Comparison of ENCODE assay signal across 25 mouse cellular contexts in genomic region chr3:79358721-79359120, GRCm38 (mm10). TPM values are rescaled to one million over a fixed set of nuclear protein-coding genes. Genes with fewer than 3 reads are reported as not detected.
DNase-seq lines count a peak whose midpoint lies in the region; ATAC-seq lines count a peak whose summit lies in the region.
"Had no signal": no experiment of that assay in that cellular context is flagged by ENCODE, and none has a peak within 500 bp of the region (broad histone marks: within the 10 kb centered on the region; RNA-seq: fewer than 3 reads in every experiment).

No protein-coding gene starts in this region.

- H3K9ac ChIP-seq in embryonic facial prominence, embryonic 11.5 days (replicated peaks; ENCODE audit: low read length) = no peak overlapping the region
- H3K9ac ChIP-seq in midbrain, embryonic 11.5 days (ENCODE audit: low read length) = no peak overlapping the region
- H3K9ac ChIP-seq in midbrain, embryonic 13.5 days (replicated peaks) = no peak overlapping the region
- no peak overlapping the region for H3K9ac ChIP-seq in embryonic facial prominence, embryonic 14.5 days (ENCODE audit: low read depth, low read length)
- H3K9ac ChIP-seq: embryonic facial prominence, embryonic 13.5 days; forebrain, embryonic 12.5 days; forebrain, embryonic 15.5 days; forebrain, postnatal 0 days had no signal

- H3K27ac ChIP-seq in embryonic facial prominence, embryonic 11.5 days (replicated peaks; ENCODE audit: low read depth, low read length) = no peak overlapping the region
- no peak overlapping the region for H3K27ac ChIP-seq in embryonic facial prominence, embryonic 10.5 days (replicated peaks)
- H3K27ac ChIP-seq in midbrain, embryonic 11.5 days (ENCODE audit: low read depth, low read length) = no peak overlapping the region
- H3K27ac ChIP-seq in midbrain, embryonic 13.5 days = no peak overlapping the region
- H3K27ac ChIP-seq in embryonic facial prominence, embryonic 14.5 days (replicated peaks; ENCODE audit: low read depth, low read length) = no peak overlapping the region
- H3K27ac ChIP-seq: embryonic facial prominence, embryonic 13.5 days; forebrain, embryonic 12.5 days; forebrain, embryonic 15.5 days had no signal

- no peak overlapping the region for H3K4me3 ChIP-seq in embryonic facial prominence, embryonic 11.5 days (ENCODE audit: low read depth, low read length)
- no peak overlapping the region for H3K4me3 ChIP-seq in embryonic facial prominence, embryonic 10.5 days
- no peak overlapping the region for H3K4me3 ChIP-seq in midbrain, embryonic 11.5 days (ENCODE audit: low read depth, low read length)
- H3K4me3 ChIP-seq in midbrain, embryonic 13.5 days (replicated peaks) = no peak overlapping the region
- no peak overlapping the region for H3K4me3 ChIP-seq in embryonic facial prominence, embryonic 14.5 days (ENCODE audit: low read depth, low read length)
- H3K4me3 ChIP-seq: embryonic facial prominence, embryonic 13.5 days; forebrain, embryonic 12.5 days; forebrain, embryonic 15.5 days had no signal

- no peaks in the 10 kb centered on the region for H3K9me3 ChIP-seq in embryonic facial prominence, embryonic 11.5 days (replicated peaks; ENCODE audit: control insufficient read depth, low read length)
- no peaks in the 10 kb centered on the region for H3K9me3 ChIP-seq in embryonic facial prominence, embryonic 10.5 days
- H3K9me3 ChIP-seq in midbrain, embryonic 11.5 days (ENCODE audit: control insufficient read depth, low read length) = no peaks in the 10 kb centered on the region
- H3K9me3 ChIP-seq in midbrain, embryonic 13.5 days = no peaks in the 10 kb centered on the region
- H3K9me3 ChIP-seq in embryonic facial prominence, embryonic 14.5 days (ENCODE audit: control insufficient read depth, low read length) = no peaks in the 10 kb centered on the region
- H3K9me3 ChIP-seq: embryonic facial prominence, embryonic 13.5 days; forebrain, embryonic 12.5 days; forebrain, embryonic 15.5 days had no signal

- no peaks in the 10 kb centered on the region for H3K4me1 ChIP-seq in embryonic facial prominence, embryonic 11.5 days (ENCODE audit: control insufficient read depth, insufficient read depth, low read length)
- H3K4me1 ChIP-seq in embryonic facial prominence, embryonic 10.5 days = peaks cover 12% of the 10 kb centered on the region
- H3K4me1 ChIP-seq in midbrain, embryonic 11.5 days (ENCODE audit: control insufficient read depth, insufficient read depth, low read length) = no peaks in the 10 kb centered on the region
- H3K4me1 ChIP-seq in midbrain, embryonic 13.5 days (replicated peaks) = 0 out of 2 replicates have a peak, but pooled peaks cover 4% of the 10 kb centered on the region
- H3K4me1 ChIP-seq in embryonic facial prominence, embryonic 14.5 days (ENCODE audit: control insufficient read depth, insufficient read depth, low read length) = peaks cover 10% of the 10 kb centered on the region

- no peak overlapping the region for H3K4me2 ChIP-seq in embryonic facial prominence, embryonic 11.5 days (ENCODE audit: low read depth, low read length)
- H3K4me2 ChIP-seq in midbrain, embryonic 11.5 days = no peak overlapping the region
- H3K4me2 ChIP-seq in midbrain, embryonic 13.5 days (replicated peaks) = no peak overlapping the region
- H3K4me2 ChIP-seq in embryonic facial prominence, embryonic 14.5 days (ENCODE audit: low read depth, low read length) = no peak overlapping the region
- H3K4me2 ChIP-seq: embryonic facial prominence, embryonic 13.5 days; forebrain, embryonic 12.5 days; forebrain, embryonic 15.5 days had no signal

- WGBS in embryonic facial prominence, embryonic 11.5 days = 43% methylated on average over 4 of the region's 4 CpGs
- 49% methylated on average over 4 of the region's 4 CpGs for whole genome bisulfite sequencing in embryonic facial prominence, embryonic 10.5 days
- WGBS in midbrain, embryonic 11.5 days = 45% methylated on average over 4 of the region's 4 CpGs
- WGBS in midbrain, embryonic 13.5 days = 31% methylated on average over 4 of the region's 4 CpGs
- WGBS in embryonic facial prominence, embryonic 14.5 days = 39% methylated on average over 4 of the region's 4 CpGs

- no peaks in the 10 kb centered on the region for H3K27me3 ChIP-seq in embryonic facial prominence, embryonic 11.5 days (ENCODE audit: control insufficient read depth, insufficient read depth, low read length)
- H3K27me3 ChIP-seq in embryonic facial prominence, embryonic 10.5 days (replicated peaks; ENCODE audit: low read depth, poor library complexity, severe bottlenecking) = no peaks in the 10 kb centered on the region
- no peaks in the 10 kb centered on the region for H3K27me3 ChIP-seq in midbrain, embryonic 11.5 days (ENCODE audit: control insufficient read depth, insufficient read depth, low read length)
- H3K27me3 ChIP-seq in midbrain, embryonic 13.5 days = no peaks in the 10 kb centered on the region
- H3K27me3 ChIP-seq in embryonic facial prominence, embryonic 14.5 days (replicated peaks; ENCODE audit: control insufficient read depth, insufficient read depth, low read length) = no peaks in the 10 kb centered on the region
- H3K27me3 ChIP-seq: embryonic facial prominence, embryonic 13.5 days; forebrain, embryonic 12.5 days; forebrain, embryonic 15.5 days had no signal

- no peak for ATAC-seq in embryonic facial prominence, embryonic 11.5 days (replicated peaks; ENCODE audit: insufficient number of reproducible peaks, low FRiP score, low TSS enrichment, low read depth)
- peak; percentile 69; the same call in 1 of the 2 replicates for ATAC-seq in midbrain, embryonic 11.5 days (ENCODE audit: low FRiP score)
- no peak for ATAC-seq in midbrain, embryonic 13.5 days
- ATAC-seq in embryonic facial prominence, embryonic 14.5 days (ENCODE audit: low read depth) = no peak
- ATAC-seq in granulocyte monocyte progenitor cell, adult 5-6 weeks (replicated peaks; ENCODE audit: poor library complexity, severe bottlenecking) = no peak
- ATAC-seq: forebrain, embryonic 15.5 days; forebrain, postnatal 0 days had no signal

- DNase-seq in embryonic facial prominence, embryonic 11.5 days (ENCODE audit: low spot score) = peak; percentile 23
- no peak for DNase-seq in embryonic facial prominence, embryonic 10.5 days (ENCODE audit: low spot score)
- peak; percentile 85 for DNase-seq in midbrain, embryonic 11.5 days (ENCODE audit: low spot score, missing footprints)
- DNase-seq in embryonic facial prominence, embryonic 14.5 days (ENCODE audit: low spot score) = peak; percentile 26
- DNase-seq in retina, postnatal 1 day = peak; percentile 55
- DNase-seq in cerebellum, postnatal 36 days = no peak
- DNase-seq: adrenal gland, adult 2 months; adrenal gland, postnatal 10 days; adrenal gland, postnatal 25 days; cerebellum, adult 11-12 months; cerebellum, adult 2 months; cerebellum, adult 9-10 months; cerebellum, postnatal 10 days; cerebellum, postnatal 25 days; forebrain, postnatal 0 days had no signal

- no peaks in the 10 kb centered on the region for H3K36me3 ChIP-seq in embryonic facial prominence, embryonic 11.5 days (replicated peaks; ENCODE audit: control insufficient read depth, insufficient read depth, low read depth, low read length)
- H3K36me3 ChIP-seq in embryonic facial prominence, embryonic 10.5 days (replicated peaks) = no peaks in the 10 kb centered on the region
- H3K36me3 ChIP-seq in midbrain, embryonic 11.5 days (ENCODE audit: control insufficient read depth, insufficient read depth, low read length) = no peaks in the 10 kb centered on the region
- H3K36me3 ChIP-seq in midbrain, embryonic 13.5 days = no peaks in the 10 kb centered on the region
- H3K36me3 ChIP-seq in embryonic facial prominence, embryonic 14.5 days (ENCODE audit: control insufficient read depth, insufficient read depth, low read length) = no peaks in the 10 kb centered on the region
- H3K36me3 ChIP-seq: embryonic facial prominence, embryonic 13.5 days; forebrain, embryonic 12.5 days; forebrain, embryonic 15.5 days had no signal

RNA-seq across cellular contexts. Expression of gene Gm17359, which starts 22.3 kb away (rescaled TPM):
- not detected in 2 replicates for polyA plus RNA-seq in embryonic facial prominence, embryonic 11.5 days (2014; fragmentation: Nextera tagmentation; extraction: Ambion mirVana)
- 0.10 TPM in 1 of 2 replicates, not detected in the other for polyA plus RNA-seq in embryonic facial prominence, embryonic 10.5 days (2016; fragmentation: Nextera tagmentation; extraction: Ambion mirVana)
- 0.33 TPM in 1 of 2 replicates, not detected in the other for polyA plus RNA-seq in midbrain, embryonic 11.5 days (2014; fragmentation: Nextera tagmentation; extraction: Ambion mirVana)
- polyA plus RNA-seq in midbrain, embryonic 13.5 days (2015; fragmentation: Nextera tagmentation; extraction: Ambion mirVana) = not detected in 2 replicates
- not detected in 2 replicates for polyA plus RNA-seq in embryonic facial prominence, embryonic 14.5 days (2014; fragmentation: Nextera tagmentation; extraction: Ambion mirVana)
- total RNA-seq in granulocyte monocyte progenitor cell, adult 5-6 weeks (2014; fragmentation: Nextera tagmentation) = not detected in 2 replicates
- total RNA-seq in granulocyte monocyte progenitor cell, adult 5-6 weeks (2017) = not detected in 2 replicates
- total RNA-seq: adrenal gland, adult 2 months; adrenal gland, postnatal 10 days; adrenal gland, postnatal 25 days; adrenal gland, postnatal 4 days; common myeloid progenitor, adult 5-6 weeks; ES-E14; forebrain, postnatal 0 days; MEL had no signal
- polyA plus RNA-seq: adrenal gland, adult 2 months; C2C12; cerebellum, adult 2 months; embryonic facial prominence, embryonic 13.5 days; forebrain, embryonic 12.5 days; forebrain, embryonic 15.5 days; forebrain, postnatal 0 days had no signal

Comparison
In these comparisons a context has a peak if more than half of its experiments do, and no peak if none do; other contexts are left out.
1. DNase-seq: peak in embryonic facial prominence, embryonic 11.5 days (single experiment), midbrain, embryonic 11.5 days (single experiment), embryonic facial prominence, embryonic 14.5 days (single experiment) and retina, postnatal 1 day (single experiment); none in embryonic facial prominence, embryonic 10.5 days (single experiment) and cerebellum, postnatal 36 days (0 of 2).